Mouse (Mus musculus) heart, adult 10 weeks (tissue): ENCODE measurements around the gene Olfr823. TPM values are rescaled to one million over a fixed set of nuclear protein-coding genes. Genes with fewer than 3 reads are reported as not detected.

ENCODE experiments used
- polyA plus RNA-seq: library from polyadenylated mRNA; stranded (reverse); fragments of 350-450 nt; fragmentation: Illumina TruSeq; extraction: RNeasy Lipid Tissue Mini Kit (QIAGEN cat#74804); gene quantifications from one replicate; pipeline ENCODE4 v1.2.3, GENCODE M21; 2014; ENCODE audit warnings: low read depth, low replicate concordance

Gene Olfr823
- polyA plus RNA-seq, result not detected

GRCm38 (mm10) chr10:130115283-130115682 lies at the start of gene Olfr823:
Gene Olfr823 (minus strand): TSS chr10:130115383.

GRCm38 (mm10) chr10:130129900-130130299 lies 14.7 kb upstream of the Olfr823 start, which contains the start of gene Olfr824:
Gene Olfr824 (minus strand): TSS chr10:130130000.

GRCm38 (mm10) chr10:130070910-130071309 lies 44.3 kb downstream of the Olfr823 start, which contains the start of gene Olfr822:
Gene Olfr822 (plus strand): TSS chr10:130071210.

Other genes with a start within 250 kb of the Olfr823 start
- not detected for gene Olfr814, start 235.5 kb downstream of the Olfr823 start, polyA plus RNA-seq
- not detected for gene Olfr815, start 209.5 kb downstream of the Olfr823 start, polyA plus RNA-seq
- gene Olfr816, start 199.8 kb downstream of the Olfr823 start, polyA plus RNA-seq, result not detected
- not detected for gene Olfr818, start 166.3 kb downstream of the Olfr823 start, polyA plus RNA-seq
- gene Olfr819, start 148.1 kb downstream of the Olfr823 start, polyA plus RNA-seq, result not detected
- gene Olfr247, start 139.2 kb downstream of the Olfr823 start, polyA plus RNA-seq, result not detected
- gene Gm10310, start 130.3 kb downstream of the Olfr823 start, polyA plus RNA-seq, result not detected
- gene Olfr820, start 102.8 kb downstream of the Olfr823 start, polyA plus RNA-seq, result not detected
- not detected for gene Olfr821, start 85.0 kb downstream of the Olfr823 start, polyA plus RNA-seq
- gene Olfr822, start 44.2 kb downstream of the Olfr823 start, polyA plus RNA-seq, result not detected
- not detected for gene Olfr824, start 14.6 kb upstream of the Olfr823 start, polyA plus RNA-seq
- not detected for gene Olfr825, start 51.4 kb upstream of the Olfr823 start, polyA plus RNA-seq
- gene Olfr826, start 68.8 kb upstream of the Olfr823 start, polyA plus RNA-seq, result not detected
- gene Olfr827, start 99.0 kb upstream of the Olfr823 start, polyA plus RNA-seq, result not detected
- not detected for gene Neurod4, start 164.9 kb upstream of the Olfr823 start, polyA plus RNA-seq
- not detected for gene Tespa1, start 207.5 kb upstream of the Olfr823 start, polyA plus RNA-seq